22 mouse cellular contexts compared by ENCODE assay signal in genomic region chr8:81388953-81389352, GRCm38 (mm10). TPM values are rescaled to one million over a fixed set of nuclear protein-coding genes. Genes with fewer than 3 reads are reported as not detected.
A peak's percentile ranks its signal among the peaks of the same experiment; 100 is the strongest.
DNase-seq lines count a peak whose midpoint lies in the region; ATAC-seq and TF ChIP-seq lines count a peak whose summit lies in the region.
"Had no signal": no experiment of that assay in that cellular context is flagged by ENCODE, and none has a peak within 500 bp of the region (broad histone marks: within the 10 kb centered on the region; RNA-seq: fewer than 3 reads in every experiment).

No protein-coding gene starts in this region.

- TF ChIP-seq CTCF in forebrain, postnatal 0 days (IDR thresholded peaks at IDR 0.05; ENCODE audit: low read depth): no peak

- peak; percentile 79 for ATAC-seq in forebrain, postnatal 0 days
- ATAC-seq: CD4-positive, CD25-positive, alpha-beta regulatory T cell, adult 4 months; forebrain, embryonic 14.5 days; intestine, embryonic 16.5 days had no signal

- no peaks in the 10 kb centered on the region for H3K9me3 ChIP-seq in forebrain, postnatal 0 days (ENCODE audit: low read length)
- H3K9me3 ChIP-seq in forebrain, embryonic 10.5 days: no peaks in the 10 kb centered on the region
- H3K9me3 ChIP-seq: embryonic facial prominence, embryonic 13.5 days; G1E; heart, embryonic 13.5 days; hindbrain, embryonic 15.5 days had no signal

- H3K36me3 ChIP-seq in forebrain, postnatal 0 days (ENCODE audit: insufficient read depth): no peaks in the 10 kb centered on the region
- H3K36me3 ChIP-seq in forebrain, embryonic 10.5 days (replicated peaks): no peaks in the 10 kb centered on the region
- H3K36me3 ChIP-seq: embryonic facial prominence, embryonic 13.5 days; G1E; heart, embryonic 13.5 days; hindbrain, embryonic 15.5 days had no signal

- H3K27me3 ChIP-seq in forebrain, postnatal 0 days (ENCODE audit: insufficient read depth, low read length): no peaks in the 10 kb centered on the region
- no peaks in the 10 kb centered on the region for H3K27me3 ChIP-seq in forebrain, embryonic 10.5 days (ENCODE audit: poor library complexity, severe bottlenecking)
- H3K27me3 ChIP-seq: embryonic facial prominence, embryonic 13.5 days; heart, embryonic 13.5 days; hindbrain, embryonic 15.5 days had no signal

- 80% methylated on average over 6 of the region's 6 CpGs for WGBS in forebrain, postnatal 0 days
- 90% methylated on average over 6 of the region's 6 CpGs for WGBS in forebrain, embryonic 10.5 days

- H3K27ac ChIP-seq in forebrain, postnatal 0 days (ENCODE audit: low read depth, low read length): no peak overlapping the region
- no peak overlapping the region for H3K27ac ChIP-seq in forebrain, embryonic 10.5 days
- H3K27ac ChIP-seq: embryonic facial prominence, embryonic 13.5 days; heart, embryonic 13.5 days; hindbrain, embryonic 15.5 days had no signal

- no peak overlapping the region for H3K4me3 ChIP-seq in forebrain, postnatal 0 days (ENCODE audit: low read depth, low read length)
- no peak overlapping the region for H3K4me3 ChIP-seq in forebrain, embryonic 10.5 days
- H3K4me3 ChIP-seq: embryonic facial prominence, embryonic 13.5 days; heart, embryonic 13.5 days; hindbrain, embryonic 15.5 days had no signal

- DNase-seq in adrenal gland, adult (ENCODE audit: inconsistent age in 2 of 2, low spot score in 1 of 2): peak; percentile 6 to 61
- DNase-seq in adrenal gland, postnatal 25 days: no peak
- DNase-seq in forebrain, postnatal 0 days: peak; percentile 4
- DNase-seq in forebrain, embryonic 10.5 days (ENCODE audit: extremely low spot score, low spot score): no peak
- DNase-seq in right cerebral cortex, postnatal 10 days (ENCODE audit: low spot score in 2 of 2): peak; percentile 27 to 55
- no peak for DNase-seq in right cerebral cortex, postnatal 25 days
- DNase-seq in spleen, adult 18-20 months: no peak
- DNase-seq: B cell, adult 2 months; cerebellum, adult 11-12 months; cerebellum, adult 9-10 months; cerebellum, postnatal 25 days; gastrocnemius, postnatal 36 days; heart, adult 11 months; heart, postnatal 36 days; kidney, adult 2 months had no signal

- no peak overlapping the region for H3K4me2 ChIP-seq in forebrain, postnatal 0 days (ENCODE audit: low read depth)
- H3K4me2 ChIP-seq: embryonic facial prominence, embryonic 13.5 days; heart, embryonic 13.5 days; hindbrain, embryonic 15.5 days had no signal

- H3K9ac ChIP-seq in forebrain, postnatal 0 days: no peak overlapping the region
- H3K9ac ChIP-seq: embryonic facial prominence, embryonic 13.5 days; heart, embryonic 13.5 days; hindbrain, embryonic 15.5 days had no signal

- H3K4me1 ChIP-seq in forebrain, postnatal 0 days (ENCODE audit: insufficient read depth): no peaks in the 10 kb centered on the region
- no peaks in the 10 kb centered on the region for H3K4me1 ChIP-seq in forebrain, embryonic 10.5 days
- H3K4me1 ChIP-seq: embryonic facial prominence, embryonic 13.5 days; heart, embryonic 13.5 days; hindbrain, embryonic 15.5 days had no signal

RNA-seq across cellular contexts. Expression of gene Inpp4b, which starts 46.6 kb away (rescaled TPM):
- total RNA-seq in adrenal gland, postnatal 25 days (2021): 8.7 and 9.2 TPM in 2 replicates
- 8.1 and 10.6 TPM in 2 replicates for total RNA-seq in forebrain, postnatal 0 days (2014; rRNA removed)
- polyA plus RNA-seq in forebrain, postnatal 0 days (2015; fragmentation: Nextera tagmentation; extraction: Ambion mirVana): 4.0 and 6.7 TPM in 2 replicates
- 3.2 and 5.0 TPM in 2 replicates for polyA plus RNA-seq in forebrain, embryonic 10.5 days (2016; fragmentation: Nextera tagmentation; extraction: Ambion mirVana)

Comparison
In these comparisons a context has a peak if more than half of its experiments do, and no peak if none do; other contexts are left out.
1. DNase-seq: peak in adrenal gland, adult (2 of 2), forebrain, postnatal 0 days (single experiment) and right cerebral cortex, postnatal 10 days (2 of 2); none in adrenal gland, postnatal 25 days (single experiment), forebrain, embryonic 10.5 days (single experiment), right cerebral cortex, postnatal 25 days (single experiment) and spleen, adult 18-20 months (0 of 2).